Mouse (Mus musculus) stomach, postnatal 0 days (tissue): ENCODE data around the gene Lgr4.

Experiments
- CTCF ChIP-seq: IDR thresholded peaks from 2 replicates; pipeline ENCODE4 v1.5.1; 2016; ENCODE audit warnings: antibody characterized with exemption, low read depth, mild to moderate bottlenecking, moderate library complexity
- EP300 ChIP-seq: optimal IDR thresholded peaks from 2 replicates; pipeline ENCODE3; 2016; ENCODE audit warnings: antibody characterized with exemption

- TF ChIP-seq CTCF: no peak
- no peak for TF ChIP-seq EP300
Observed at GRCm38 (mm10) chr2:109953048-109953717, 35.7 kb downstream of the Lgr4 start.
